Mouse (Mus musculus) layer of hippocampus, adult 8-10 months (tissue): ENCODE results near the gene Ywhab. TPM values are rescaled to one million over a fixed set of nuclear protein-coding genes. Genes with fewer than 3 reads are reported as not detected.

Experiments used
- DNase-seq, 2 experiments: peaks; one replicate each; pipeline ENCODE4 v3.0.0; 2022; ENCODE audit warnings: low spot score in 2 of 2
- total RNA-seq, 4 experiments: library from RNA; stranded (reverse); gene quantifications; 2 replicates each; pipeline ENCODE4 v1.2.4; 2022

Gene Ywhab
- total RNA-seq: 100 to 1,000 TPM; 458 to 531 (median 484) TPM

GRCm38 (mm10) chr2:163994654-163994976 is at the start of gene Ywhab:
TSS of gene Ywhab (plus strand) at chr2:163994960.
- DNase-seq: no peak

GRCm38 (mm10) chr2:163946221-163946620 is 48.5 kb upstream of the Ywhab start:
- no peak for DNase-seq

GRCm38 (mm10) chr2:163947976-163948375 is 46.8 kb upstream of the Ywhab start:
- DNase-seq: no peak

GRCm38 (mm10) chr2:163951770-163952169 is 43.0 kb upstream of the Ywhab start:
- DNase-seq: peak; percentile 32 to 72

- no peak for DNase-seq
These were observed 41.0 kb upstream of the Ywhab start for GRCm38 (mm10) chr2:163953622-163954310.

GRCm38 (mm10) chr2:163964606-163965560 is 29.9 kb upstream of the Ywhab start:
- DNase-seq: no peak

- no peak for DNase-seq
These were observed 29.1 kb upstream of the Ywhab start for GRCm38 (mm10) chr2:163965706-163966105.

- DNase-seq: peak in 1 of 2 experiments; percentile 67
These were observed 26.2 kb upstream of the Ywhab start for GRCm38 (mm10) chr2:163968581-163968980.

GRCm38 (mm10) chr2:163970326-163970725 is 24.4 kb upstream of the Ywhab start:
- no peak for DNase-seq

GRCm38 (mm10) chr2:163974056-163974455 is 20.7 kb upstream of the Ywhab start:
- no peak for DNase-seq

- DNase-seq: no peak
These were observed 18.3 kb upstream of the Ywhab start for GRCm38 (mm10) chr2:163976448-163976847.

- DNase-seq: no peak
These were observed 7.5 kb upstream of the Ywhab start for GRCm38 (mm10) chr2:163987233-163987632.

- no peak for DNase-seq
These were observed 1.9 kb upstream of the Ywhab start for GRCm38 (mm10) chr2:163992871-163993270.

GRCm38 (mm10) chr2:163994977-163995862 is 460 bp downstream of the Ywhab start:
- DNase-seq: peak; percentile 89 to 95

- no peak for DNase-seq
These were observed 1.5 kb downstream of the Ywhab start for GRCm38 (mm10) chr2:163996275-163996674.

- DNase-seq: no peak
These were observed 2.1 kb downstream of the Ywhab start for GRCm38 (mm10) chr2:163996899-163997298.

- DNase-seq: no peak
These were observed 4.2 kb downstream of the Ywhab start for GRCm38 (mm10) chr2:163998981-163999380.

- DNase-seq: peak; percentile 53 to 60
These were observed 7.9 kb downstream of the Ywhab start for GRCm38 (mm10) chr2:164002637-164003036.

- DNase-seq: no peak
These were observed 9.7 kb downstream of the Ywhab start for GRCm38 (mm10) chr2:164004503-164004902.

- DNase-seq: no peak
These were observed 12.2 kb downstream of the Ywhab start for GRCm38 (mm10) chr2:164006932-164007331.

GRCm38 (mm10) chr2:164007547-164007946 is 12.8 kb downstream of the Ywhab start:
- DNase-seq: no peak
